Mouse (Mus musculus): Measurements from ENCODE around the gene Rasgef1b. TPM values are rescaled to one million over a fixed set of nuclear protein-coding genes. Genes with fewer than 3 reads are reported as not detected.

The Rasgef1b gene
- polyA plus RNA-seq, 1 experiment from 2014 or later = 115 TPM

GRCm38 (mm10) chr5:99399855-99400626 lies 328.8 kb downstream of the Rasgef1b start:
- Histone ChIP-seq H3K4me2 (replicated peaks) (no peak overlapping the region), H3K9me3 (no peaks in the 10 kb centered on the region), H3K36me3 (no peaks in the 10 kb centered on the region), H3K27me3 (no peaks in the 10 kb centered on the region), H3K27ac (replicated peaks) (no peak overlapping the region), H3K4me1 (peaks cover 37% of the 10 kb centered on the region), H3K9ac (replicated peaks) (no peak overlapping the region), H3K4me3 (no peak overlapping the region)
- ATAC-seq (replicated peaks) = no peak
- WGBS = 66% methylated on average over 7 of the region's 7 CpGs

DNA sequence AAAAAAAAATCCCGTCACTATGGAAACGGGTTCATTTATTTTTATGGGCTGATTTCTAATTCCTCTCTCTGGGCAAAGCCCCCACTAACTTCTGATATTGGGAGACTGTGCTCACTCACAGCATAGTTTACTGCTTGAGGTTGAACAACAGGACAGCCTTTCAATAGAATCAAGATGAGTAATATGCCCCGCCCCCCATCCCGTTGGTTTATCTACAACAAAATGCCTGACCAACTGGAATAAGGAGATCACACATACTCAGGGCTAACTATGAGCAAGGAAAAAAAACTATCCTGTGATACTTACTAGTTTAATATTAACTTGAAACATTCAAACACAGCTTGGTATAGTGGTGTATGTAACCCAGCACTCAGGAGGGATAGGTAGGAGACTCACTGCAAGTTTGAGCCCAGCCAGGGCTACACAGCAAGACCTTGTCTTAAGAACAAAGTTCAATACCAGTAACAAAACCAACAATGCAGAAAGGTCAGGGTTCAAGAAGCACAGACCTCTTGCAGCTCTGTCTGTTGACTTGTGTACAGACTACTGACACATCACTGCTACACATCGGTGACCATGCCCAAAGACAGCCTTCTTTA lies 330.3 kb downstream of the Rasgef1b start:
- H3K27me3 ChIP-seq = no peaks in the 10 kb centered on the region
- no peak overlapping the region for H3K4me3 ChIP-seq
- no peak overlapping the region for H3K4me2 ChIP-seq (replicated peaks)
- no peaks in the 10 kb centered on the region for H3K36me3 ChIP-seq
- ATAC-seq (replicated peaks) = no peak
- no peak overlapping the region for H3K27ac ChIP-seq (replicated peaks)
- H3K9me3 ChIP-seq = no peaks in the 10 kb centered on the region
- H3K4me1 ChIP-seq = peaks cover 37% of the 10 kb centered on the region
- H3K9ac ChIP-seq (replicated peaks) = no peak overlapping the region
- 76% methylated on average over 5 of the region's 5 CpGs for WGBS

DNA sequence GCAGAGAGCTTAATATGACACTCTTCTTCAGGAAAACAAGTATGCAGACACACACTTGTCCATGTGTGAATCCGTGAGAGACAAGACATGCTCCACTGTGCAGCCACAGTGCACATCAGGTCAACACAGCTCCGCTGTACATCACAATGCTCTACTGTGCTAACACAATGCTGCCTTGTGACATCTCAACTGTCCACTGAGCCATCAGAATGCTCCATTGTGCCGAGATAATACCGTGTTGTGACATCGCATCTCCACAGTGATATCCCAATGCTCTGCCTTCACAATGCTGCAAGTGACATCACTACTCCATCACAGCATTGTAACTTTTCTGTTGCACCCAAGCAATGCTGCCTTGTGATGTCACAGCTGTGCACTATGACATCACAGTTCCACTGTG lies 334.3 kb downstream of the Rasgef1b start:
- 0 out of 2 replicates have a peak, but pooled peaks cover 5% of the 10 kb centered on the region for H3K4me1 ChIP-seq
- no peak overlapping the region for H3K4me2 ChIP-seq (replicated peaks)
- no peaks in the 10 kb centered on the region for H3K27me3 ChIP-seq
- no peaks in the 10 kb centered on the region for H3K36me3 ChIP-seq
- H3K4me3 ChIP-seq = no peak overlapping the region
- H3K9ac ChIP-seq (replicated peaks) = no peak overlapping the region
- 90% methylated on average over 5 of the region's 5 CpGs for WGBS
- no peak overlapping the region for H3K27ac ChIP-seq (replicated peaks)
- ATAC-seq (replicated peaks) = no peak
- no peaks in the 10 kb centered on the region for H3K9me3 ChIP-seq

GRCm38 (mm10) chr5:99391525-99391924 lies 337.3 kb downstream of the Rasgef1b start:
- H3K4me1 ChIP-seq = peaks cover 6% of the 10 kb centered on the region
- H3K4me2 ChIP-seq (replicated peaks) = no peak overlapping the region
- no peaks in the 10 kb centered on the region for H3K27me3 ChIP-seq
- no peak overlapping the region for H3K4me3 ChIP-seq
- no peaks in the 10 kb centered on the region for H3K9me3 ChIP-seq
- WGBS = 9% methylated on average over 3 of the region's 3 CpGs
- no peak overlapping the region for H3K27ac ChIP-seq (replicated peaks)
- H3K36me3 ChIP-seq = no peaks in the 10 kb centered on the region
- H3K9ac ChIP-seq (replicated peaks) = no peak overlapping the region
- no peak for ATAC-seq (replicated peaks)

- no peaks in the 10 kb centered on the region for H3K9me3 ChIP-seq
- no peak overlapping the region for H3K4me2 ChIP-seq (replicated peaks)
- 43% methylated on average over 7 of the region's 7 CpGs for WGBS
- no peak overlapping the region for H3K27ac ChIP-seq (replicated peaks)
- H3K4me1 ChIP-seq = peaks cover 14% of the 10 kb centered on the region
- no peak overlapping the region for H3K9ac ChIP-seq (replicated peaks)
- no peak overlapping the region for H3K4me3 ChIP-seq
- no peak for ATAC-seq (replicated peaks)
- H3K36me3 ChIP-seq = no peaks in the 10 kb centered on the region
- H3K27me3 ChIP-seq = no peaks in the 10 kb centered on the region
Observed at GRCm38 (mm10) chr5:99390776-99391175, 338.1 kb downstream of the Rasgef1b start.

- 65% methylated on average over 3 of the region's 3 CpGs for WGBS
- H3K27ac ChIP-seq (replicated peaks) = no peak overlapping the region
Observed at GRCm38 (mm10) chr5:99390314-99390713, 338.6 kb downstream of the Rasgef1b start.

GRCm38 (mm10) chr5:99388585-99389250 lies 340.1 kb downstream of the Rasgef1b start:
- no peak overlapping the region for H3K9ac ChIP-seq (replicated peaks)
- no peak overlapping the region for H3K4me3 ChIP-seq
- H3K27ac ChIP-seq (replicated peaks) = no peak overlapping the region
- H3K4me1 ChIP-seq = peaks cover 18% of the 10 kb centered on the region
- 79% methylated on average over 10 of the region's 10 CpGs for WGBS
- H3K9me3 ChIP-seq = no peaks in the 10 kb centered on the region
- no peak for ATAC-seq (replicated peaks)
- no peak overlapping the region for H3K4me2 ChIP-seq (replicated peaks)
- no peaks in the 10 kb centered on the region for H3K36me3 ChIP-seq
- no peaks in the 10 kb centered on the region for H3K27me3 ChIP-seq

More at GRCm38 (mm10) chr5:99390314-99390713, 338.6 kb downstream of the Rasgef1b start:
- Histone ChIP-seq H3K9me3 (no peaks in the 10 kb centered on the region), H3K27me3 (no peaks in the 10 kb centered on the region), H3K4me2 (replicated peaks) (no peak overlapping the region), H3K36me3 (no peaks in the 10 kb centered on the region), H3K4me1 (peaks cover 18% of the 10 kb centered on the region), H3K9ac (replicated peaks) (no peak overlapping the region), H3K4me3 (no peak overlapping the region)
- no peak for ATAC-seq (replicated peaks)

DNA sequence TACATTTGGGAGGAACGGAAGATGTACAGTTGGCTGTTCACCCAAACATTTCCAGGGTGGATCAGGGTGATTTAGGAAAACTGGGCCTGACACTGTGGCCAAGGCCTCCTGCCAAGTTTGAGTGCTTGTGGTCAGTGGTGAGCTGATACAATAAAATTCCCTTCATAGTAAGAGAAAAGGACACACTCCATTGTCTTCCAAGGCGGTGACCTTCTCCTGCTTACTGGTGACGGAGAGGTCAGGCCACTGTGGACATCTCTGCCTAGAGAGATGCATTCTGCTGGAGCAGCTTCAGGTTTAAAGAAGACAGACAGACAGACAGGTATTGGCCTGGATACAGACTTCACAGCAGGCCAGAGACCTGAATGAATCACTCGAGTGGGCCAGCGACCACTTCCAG lies 340.7 kb downstream of the Rasgef1b start:
- H3K9ac ChIP-seq (replicated peaks) = no peak overlapping the region
- 75% methylated on average over 5 of the region's 5 CpGs for WGBS
- no peak overlapping the region for H3K4me3 ChIP-seq
- H3K27ac ChIP-seq (replicated peaks) = no peak overlapping the region
- no peak for ATAC-seq (replicated peaks)
- no peak overlapping the region for H3K4me2 ChIP-seq (replicated peaks)
- no peaks in the 10 kb centered on the region for H3K27me3 ChIP-seq
- no peaks in the 10 kb centered on the region for H3K36me3 ChIP-seq
- H3K9me3 ChIP-seq = no peaks in the 10 kb centered on the region
- peaks cover 18% of the 10 kb centered on the region for H3K4me1 ChIP-seq

DNA sequence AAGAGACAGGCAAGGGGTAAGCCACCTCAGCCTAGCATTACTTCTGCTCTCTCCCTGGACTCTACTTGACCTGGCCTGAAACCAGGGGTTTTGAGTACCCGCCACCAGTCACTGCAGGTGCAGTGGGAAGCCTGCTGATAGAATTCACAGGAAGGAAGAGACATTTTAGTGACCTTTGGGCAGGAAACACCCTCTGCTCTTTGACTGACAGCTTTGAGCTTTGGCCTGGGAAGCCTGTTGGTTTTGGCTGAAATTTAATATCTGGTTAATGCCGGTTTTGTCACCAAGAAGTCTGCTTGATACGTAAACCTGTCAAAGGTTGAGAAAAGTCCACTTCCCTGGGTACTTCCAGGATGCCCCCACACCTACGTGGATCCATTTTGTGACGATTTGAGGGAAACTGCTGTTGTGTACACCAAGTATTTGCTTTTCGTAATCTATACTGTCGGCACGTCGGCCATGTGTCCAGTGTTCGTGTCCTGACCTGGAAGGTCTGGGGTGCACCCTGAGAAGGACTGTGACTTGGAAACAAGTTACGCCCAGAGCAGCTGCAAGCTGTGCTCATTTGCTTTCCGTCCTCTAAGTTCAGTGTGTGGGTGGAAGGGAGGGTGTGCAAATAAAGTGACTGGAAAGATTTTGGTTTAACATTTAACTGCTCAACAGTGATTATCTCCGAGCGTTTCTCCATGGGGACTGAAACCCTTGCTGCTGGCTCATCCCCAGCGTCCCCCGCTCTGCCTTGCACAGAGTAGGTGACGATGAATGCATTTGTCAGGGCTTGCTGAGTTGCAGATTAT lies 341.5 kb downstream of the Rasgef1b start:
- no peaks in the 10 kb centered on the region for H3K36me3 ChIP-seq
- no peak overlapping the region for H3K9ac ChIP-seq (replicated peaks)
- no peak for ATAC-seq (replicated peaks)
- WGBS = 86% methylated on average over 17 of the region's 17 CpGs
- H3K27me3 ChIP-seq = no peaks in the 10 kb centered on the region
- H3K4me1 ChIP-seq = peaks cover 18% of the 10 kb centered on the region
- no peak overlapping the region for H3K27ac ChIP-seq (replicated peaks)
- no peak overlapping the region for H3K4me3 ChIP-seq
- H3K4me2 ChIP-seq (replicated peaks) = no peak overlapping the region
- H3K9me3 ChIP-seq = no peaks in the 10 kb centered on the region

DNA sequence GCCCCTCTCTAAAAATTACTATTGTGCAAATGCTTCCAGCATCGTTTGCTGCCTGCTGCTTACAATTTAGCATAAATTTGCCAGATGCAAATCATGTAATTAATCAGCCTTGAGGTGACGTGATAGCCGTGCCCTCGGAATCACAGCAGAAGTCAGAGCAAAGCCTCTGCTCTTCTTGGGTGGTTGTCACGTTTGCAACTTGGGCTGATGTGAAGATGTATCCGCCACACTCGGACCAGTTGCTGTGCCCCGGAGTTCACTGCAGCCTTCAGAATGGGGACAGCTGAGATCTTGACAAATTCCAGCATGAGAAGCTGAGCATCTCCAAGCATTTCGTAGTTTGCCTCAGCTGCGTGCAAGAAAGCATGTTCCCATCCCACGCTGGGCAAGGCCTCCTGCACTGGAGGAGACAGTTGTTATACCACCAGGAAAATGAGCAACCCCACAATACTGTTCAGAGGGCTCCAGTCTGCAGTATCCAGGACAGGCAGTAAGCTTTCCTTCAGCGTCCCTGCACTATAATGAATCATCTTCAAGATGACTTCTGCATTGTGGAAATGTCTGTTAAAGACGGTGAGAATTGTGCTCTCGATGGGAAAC lies 342.5 kb downstream of the Rasgef1b start:
- Histone ChIP-seq H3K9me3 (no peaks in the 10 kb centered on the region), H3K36me3 (no peaks in the 10 kb centered on the region), H3K4me2 (replicated peaks) (no peak overlapping the region), H3K4me3 (no peak overlapping the region), H3K9ac (replicated peaks) (no peak overlapping the region), H3K4me1 (peaks cover 18% of the 10 kb centered on the region), H3K27me3 (no peaks in the 10 kb centered on the region), H3K27ac (replicated peaks) (no peak overlapping the region)
- WGBS = 41% methylated on average over 14 of the region's 14 CpGs
- no peak for ATAC-seq (replicated peaks)

DNA sequence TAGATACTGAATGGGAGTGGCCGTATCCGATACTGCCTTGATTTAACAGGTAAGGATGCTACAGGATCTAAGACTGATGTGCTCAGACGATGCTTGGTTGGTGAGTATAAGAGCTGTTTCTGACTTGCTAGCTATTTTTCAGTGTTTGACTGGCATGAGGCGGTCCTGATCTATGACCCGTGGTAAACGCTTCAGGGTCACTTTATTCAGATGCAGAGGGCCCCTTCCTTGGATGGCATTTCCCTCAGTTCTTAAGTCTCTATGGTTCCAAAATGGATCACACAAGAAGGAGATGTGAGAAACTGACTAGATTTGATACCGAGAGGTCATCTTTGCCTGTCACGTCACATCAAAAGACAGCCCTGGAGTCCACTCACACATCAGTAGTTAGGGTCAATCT lies 343.1 kb downstream of the Rasgef1b start:
- Histone ChIP-seq H3K36me3 (no peaks in the 10 kb centered on the region), H3K27me3 (no peaks in the 10 kb centered on the region), H3K27ac (replicated peaks) (no peak overlapping the region), H3K4me3 (no peak overlapping the region), H3K4me2 (replicated peaks) (no peak overlapping the region), H3K9ac (replicated peaks) (no peak overlapping the region), H3K4me1 (peaks cover 18% of the 10 kb centered on the region), H3K9me3 (no peaks in the 10 kb centered on the region)
- ATAC-seq (replicated peaks) = no peak
- WGBS = 56% methylated on average over 8 of the region's 8 CpGs

All from forebrain, embryonic 15.5 days (tissue).